Mouse (Mus musculus): ENCODE results near the gene Gm9844.

DNA sequence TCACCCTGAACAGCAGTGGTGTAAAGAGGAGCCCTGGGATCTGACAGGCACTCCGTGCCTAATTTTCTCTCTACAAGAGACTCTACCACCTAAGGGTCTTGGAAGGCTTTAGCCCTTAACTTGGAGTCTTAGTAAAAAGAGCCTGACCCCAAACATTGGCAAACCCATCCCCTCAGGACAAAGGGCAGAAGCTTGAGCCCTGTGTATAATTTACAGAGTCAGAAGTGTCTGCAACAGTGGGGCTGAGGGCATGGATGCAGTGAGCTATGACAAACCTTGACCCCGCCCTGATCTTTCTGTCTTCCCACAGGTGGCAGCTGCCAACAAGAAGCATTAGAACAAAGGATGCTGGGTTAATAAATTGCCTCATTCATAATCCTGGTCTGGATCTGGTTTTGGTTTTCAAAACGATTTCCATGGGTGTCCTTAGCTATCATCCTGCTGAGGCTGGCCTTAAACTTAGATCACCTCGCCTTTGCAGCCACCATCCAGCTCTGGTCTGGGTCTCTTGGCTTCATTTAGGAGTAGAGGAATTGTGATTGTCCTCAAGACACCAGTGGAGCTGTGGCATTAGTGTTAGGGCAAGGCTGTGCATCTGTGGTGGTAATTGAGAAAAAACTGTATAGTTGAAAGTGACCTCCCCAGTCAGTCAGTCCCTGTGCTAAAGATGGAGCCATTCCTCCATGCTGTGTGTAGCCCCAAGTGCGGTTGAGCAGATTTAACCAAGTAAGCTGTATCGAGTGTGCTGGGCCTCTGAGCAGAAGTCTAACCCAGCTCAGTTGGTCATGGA, 27.6 kb downstream of the Gm9844 start:
- TF ChIP-seq CTCF (IDR thresholded peaks at IDR 0.05; ENCODE audit: insufficient read depth, low read length) (no peak), POLR2A (IDR thresholded peaks at IDR 0.05; ENCODE audit: borderline replicate concordance, extremely low read depth, low read depth, low read length) (no peak)

Data from lung, adult 2 months (tissue).